Mouse (Mus musculus): ENCODE measurements at regions not wholly inside any gene's neighbourhood (a gene's known extent, or its start where the extent isn't known, plus 50 kb on each side); places are given as distances from the start of the nearest gene placed in this dataset.

DNA sequence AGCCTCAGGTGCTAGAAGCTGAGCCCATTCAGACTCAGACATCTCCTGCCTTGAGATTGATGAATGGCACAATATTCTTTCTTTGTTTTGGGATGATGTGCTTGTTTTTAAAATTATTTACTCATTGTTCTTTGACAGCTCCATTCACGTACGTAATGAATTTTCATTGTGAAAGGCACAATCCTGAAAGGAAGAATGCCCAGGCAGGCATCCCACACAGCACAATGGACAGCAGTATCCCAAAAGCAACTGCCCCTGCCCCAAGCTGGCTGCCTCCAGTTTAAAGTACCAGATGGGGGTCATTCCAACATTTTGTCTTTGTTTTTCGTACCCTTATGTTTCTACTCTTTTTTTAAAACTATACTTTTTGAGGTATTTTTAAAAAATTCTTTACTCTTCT is 210.9 kb upstream of the St8sia2 start:
- DNase-seq (ENCODE audit: low read depth, low spot score), result no peak

- DNase-seq (ENCODE audit: low read depth, low spot score), result no peak
Observed at GRCm38 (mm10) chr7:74200661-74201060, 187.2 kb upstream of the St8sia2 start.

GRCm38 (mm10) chr7:74198796-74199195 is 185.3 kb upstream of the St8sia2 start:
- no peak for DNase-seq (ENCODE audit: low read depth, low spot score)

- DNase-seq (ENCODE audit: low read depth, low spot score), result no peak
Observed at GRCm38 (mm10) chr7:74184661-74185060, 171.2 kb upstream of the St8sia2 start.

DNA sequence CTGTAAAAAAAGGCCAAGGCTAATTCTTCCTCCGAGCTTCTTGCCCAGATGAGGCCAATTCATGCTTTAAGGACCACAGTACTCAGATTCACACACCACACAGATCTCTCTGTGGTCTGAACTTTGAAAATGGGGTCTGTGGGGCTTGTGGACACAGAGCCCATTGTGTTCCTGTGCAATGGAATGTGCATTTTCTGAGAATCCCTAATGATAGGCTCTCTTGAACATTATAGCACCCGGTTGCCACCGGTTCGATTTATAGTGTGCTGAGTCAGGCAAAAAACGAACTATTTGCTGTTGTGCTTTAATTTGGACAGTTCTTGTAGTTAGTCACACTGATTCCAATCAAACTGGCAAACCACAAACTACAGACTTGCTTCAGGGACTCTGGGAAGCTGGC is 160.7 kb upstream of the St8sia2 start:
- DNase-seq (ENCODE audit: low read depth, low spot score), result no peak

GRCm38 (mm10) chr7:74173230-74173612 is 159.7 kb upstream of the St8sia2 start:
- no peak for DNase-seq (ENCODE audit: low read depth, low spot score)

GRCm38 (mm10) chr7:74172504-74173229 is 159.2 kb upstream of the St8sia2 start:
- DNase-seq (ENCODE audit: low read depth, low spot score), result no peak

DNA sequence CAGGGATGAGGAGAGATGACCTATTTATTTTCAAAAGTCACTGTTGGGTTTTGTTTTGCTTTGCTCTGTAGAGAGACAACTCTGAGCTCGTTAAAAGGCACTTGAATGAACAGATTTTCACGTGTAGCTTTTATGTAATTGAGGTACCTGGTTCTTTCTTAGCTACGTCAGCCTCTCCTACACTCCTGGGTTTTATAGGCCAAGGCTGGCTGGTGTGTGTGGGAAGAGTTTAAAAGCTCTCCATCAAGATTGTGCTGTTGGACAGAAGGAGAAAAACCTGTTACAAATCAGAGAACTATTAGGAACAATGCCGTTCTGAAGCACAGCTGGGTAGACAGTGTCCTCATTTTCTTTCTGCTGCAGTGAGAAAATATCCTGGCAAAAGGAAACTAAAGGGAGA is 138.1 kb upstream of the St8sia2 start:
- DNase-seq (ENCODE audit: low read depth, low spot score), result no peak

DNA sequence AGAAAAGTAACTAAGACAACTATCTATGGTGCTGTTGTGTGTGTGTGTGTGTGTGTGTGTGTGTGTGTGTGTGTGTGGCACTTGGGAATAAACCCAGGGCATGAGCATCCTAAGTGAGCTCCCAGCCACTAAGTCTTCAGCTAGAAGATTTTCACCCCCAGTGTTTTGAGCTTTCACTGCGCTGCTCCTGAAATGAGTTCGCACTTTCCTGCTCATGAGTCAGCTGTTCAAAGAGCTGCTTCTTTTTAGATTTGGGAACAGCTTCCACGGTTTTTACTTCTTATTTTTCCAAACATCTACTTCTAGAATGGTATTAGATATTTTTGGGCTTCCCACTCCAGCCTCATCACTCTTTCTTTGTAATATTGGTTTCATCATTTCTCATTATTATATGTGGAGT is 129.7 kb upstream of the St8sia2 start:
- DNase-seq (ENCODE audit: low read depth, low spot score), result no peak

GRCm38 (mm10) chr7:74138169-74138568 is 124.7 kb upstream of the St8sia2 start:
- DNase-seq (ENCODE audit: low read depth, low spot score), result no peak

GRCm38 (mm10) chr7:74130206-74130836 is 116.8 kb upstream of the St8sia2 start:
- no peak for DNase-seq (ENCODE audit: low read depth, low spot score)

DNA sequence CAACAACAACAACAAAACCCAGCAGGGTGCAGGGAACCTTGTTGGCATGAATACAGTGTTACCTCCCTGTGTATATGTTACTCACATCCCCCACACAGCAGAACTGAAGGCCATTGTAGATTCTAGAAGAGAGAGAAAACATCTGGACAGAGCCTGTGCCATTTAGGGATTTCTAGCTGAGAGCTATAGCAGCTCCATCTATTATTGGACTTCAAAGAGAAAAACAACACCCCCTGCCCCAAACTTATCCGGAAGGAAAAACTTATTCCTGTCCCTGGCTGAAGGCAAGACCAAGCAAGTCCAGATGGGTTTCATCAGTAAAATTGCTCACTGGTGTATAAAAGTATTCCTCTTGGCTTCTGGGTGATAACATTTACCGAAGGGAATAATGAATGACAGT is 98.6 kb upstream of the St8sia2 start:
- DNase-seq (ENCODE audit: low read depth, low spot score), result no peak

GRCm38 (mm10) chr7:74108347-74108746 is 94.9 kb upstream of the St8sia2 start:
- peak; percentile 24 for DNase-seq (ENCODE audit: low read depth, low spot score)

DNA sequence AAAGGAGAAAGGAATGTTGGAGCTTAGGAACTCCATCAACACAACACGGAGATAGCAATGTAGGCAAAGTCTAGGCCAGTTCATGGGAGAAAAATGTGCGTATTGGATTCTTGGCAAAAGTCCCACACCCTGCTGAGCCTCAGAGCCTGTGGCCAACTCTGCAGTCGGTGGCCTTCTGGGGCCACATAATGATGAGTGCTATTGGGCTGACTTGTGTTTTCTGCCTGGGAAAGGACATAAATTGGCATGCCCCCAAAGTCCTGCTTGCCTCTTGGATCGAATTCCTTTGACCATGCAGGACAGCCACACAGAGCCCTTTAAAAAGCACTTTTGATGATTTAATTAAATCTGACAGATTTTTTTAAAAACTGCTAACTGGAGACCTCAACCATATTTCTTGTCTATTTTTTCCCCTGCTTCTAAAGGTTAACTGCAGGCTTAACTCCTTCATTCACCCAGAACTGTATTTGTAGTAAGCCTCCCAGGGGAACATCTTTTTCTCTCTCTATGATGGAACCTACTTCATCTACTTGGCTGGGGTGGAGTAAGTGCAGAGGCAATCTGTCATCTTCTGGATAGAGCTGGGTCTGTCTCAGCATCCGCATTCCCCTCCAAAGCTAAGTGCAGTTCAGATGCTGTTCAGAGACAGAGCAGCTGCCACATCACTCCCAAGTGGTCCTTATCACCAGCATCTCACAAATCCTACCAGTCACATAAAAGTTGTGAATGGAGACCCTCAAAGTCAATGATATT is 93.9 kb upstream of the St8sia2 start:
- peak; percentile 16 for DNase-seq (ENCODE audit: low read depth, low spot score)

DNA sequence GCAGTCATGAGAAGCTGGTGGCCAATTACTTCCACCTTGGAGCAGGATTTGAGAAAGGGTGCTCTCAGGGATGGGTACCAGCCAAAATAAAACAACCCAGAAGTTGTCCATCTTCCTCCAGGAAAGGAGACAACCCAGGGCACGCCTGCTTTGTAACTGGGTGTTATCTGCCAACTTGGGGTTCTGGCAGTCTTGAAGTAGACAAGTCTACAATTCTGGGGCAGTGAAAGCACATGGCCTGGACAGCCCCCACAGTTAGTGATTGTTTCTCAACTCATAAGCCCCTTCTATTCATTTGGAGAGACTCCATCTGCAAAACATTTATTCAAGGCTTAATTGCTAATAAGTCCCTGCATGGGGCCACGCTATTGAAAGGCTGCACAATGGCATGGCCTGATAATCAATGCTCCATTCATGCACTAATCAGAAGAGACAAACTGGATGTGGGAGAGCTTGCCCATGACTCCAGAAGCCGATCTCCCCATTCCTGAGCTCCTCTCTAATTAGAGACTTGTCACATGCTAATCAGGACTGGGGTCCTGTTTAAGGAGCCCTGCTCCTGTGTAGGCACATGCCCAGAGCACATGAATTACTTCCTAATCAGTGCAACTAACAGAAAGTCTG is 78.0 kb upstream of the St8sia2 start:
- no peak for DNase-seq (ENCODE audit: low read depth, low spot score)

GRCm38 (mm10) chr7:74080846-74081235 is 67.4 kb upstream of the St8sia2 start:
- DNase-seq (ENCODE audit: low read depth, low spot score), result no peak

DNA sequence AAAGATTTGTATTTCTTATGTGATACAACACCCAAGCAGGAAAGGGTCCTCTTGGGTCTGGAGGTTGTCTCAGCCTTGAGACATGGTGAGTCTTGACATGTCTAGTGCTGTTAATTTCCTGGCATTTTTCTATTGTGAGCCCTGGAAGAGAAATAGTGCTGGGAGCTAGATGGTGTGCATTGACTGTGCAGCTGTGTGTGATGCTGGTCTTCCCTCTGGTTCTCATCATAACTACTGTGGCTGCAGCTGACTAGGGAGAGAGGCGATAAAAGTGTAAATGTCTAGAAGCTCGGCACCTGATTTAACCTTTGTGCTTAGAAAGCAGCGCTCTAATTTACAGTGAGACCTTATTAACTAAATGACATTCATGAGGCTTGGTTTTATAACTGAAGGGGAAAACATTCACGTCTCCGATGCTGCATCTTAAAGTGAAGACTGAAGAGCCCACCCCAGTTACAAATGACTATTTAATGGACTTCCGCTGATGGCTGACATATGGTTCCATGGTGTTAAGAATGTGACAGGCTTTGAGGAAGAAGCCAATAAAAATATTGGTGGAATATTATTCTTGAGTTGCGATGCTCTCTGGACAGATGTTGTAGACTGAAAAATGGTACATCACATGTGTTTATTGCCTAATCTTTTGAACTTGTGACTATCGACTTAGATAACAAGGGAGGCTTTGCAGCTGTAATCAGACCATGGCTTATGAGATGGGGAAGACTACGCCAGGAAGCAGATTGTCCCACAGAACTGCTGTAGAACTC is 66.8 kb upstream of the St8sia2 start:
- no peak for DNase-seq (ENCODE audit: low read depth, low spot score)

DNA sequence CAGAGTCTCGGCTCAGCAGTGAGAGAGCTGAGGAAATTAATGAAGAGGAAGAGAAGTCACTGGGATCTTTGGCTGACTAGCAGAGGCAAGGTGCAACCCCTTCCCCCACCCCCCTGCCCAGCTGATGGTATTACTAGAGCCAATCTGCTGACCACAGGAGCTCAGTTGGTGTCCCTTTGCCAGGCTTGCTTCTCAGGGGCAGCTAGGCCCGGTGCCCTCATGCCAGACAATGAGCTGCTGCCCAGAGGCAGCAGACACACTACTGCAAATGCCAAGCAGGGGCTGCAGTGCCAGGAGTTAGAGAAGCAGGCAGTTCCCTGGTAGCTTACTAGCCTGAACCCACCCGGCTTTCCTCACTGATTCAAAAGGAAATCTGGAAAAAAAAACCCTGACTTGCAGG is 59.1 kb upstream of the St8sia2 start:
- DNase-seq (ENCODE audit: low read depth, low spot score), result no peak

DNA sequence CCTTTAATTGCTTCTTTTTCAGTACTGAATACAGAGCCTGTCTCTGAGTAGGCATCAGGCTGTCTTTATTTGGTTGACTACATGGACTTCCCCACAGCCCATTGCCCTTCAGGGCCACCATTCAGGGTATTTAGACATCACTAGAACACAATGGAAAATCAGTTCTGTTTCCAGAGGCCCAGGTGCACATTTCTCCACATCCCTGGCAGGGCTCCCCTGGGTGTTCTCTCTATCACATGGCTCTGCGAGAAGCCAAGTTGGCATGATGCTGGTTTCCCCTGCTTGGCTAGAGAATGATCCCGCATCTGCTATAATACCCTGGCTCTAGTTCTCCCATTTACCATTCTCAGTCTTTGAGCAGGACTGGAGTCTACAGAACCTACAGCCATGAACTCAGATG is 57.3 kb upstream of the St8sia2 start:
- no peak for DNase-seq (ENCODE audit: low read depth, low spot score)

- no peak for DNase-seq (ENCODE audit: low read depth, low spot score)
Observed at GRCm38 (mm10) chr7:74065449-74066099, 52.1 kb upstream of the St8sia2 start.
